ENCODE assay signal across 25 mouse cellular contexts in genomic region chr2:177535876-177536275, GRCm38 (mm10). TPM values are rescaled to one million over a fixed set of nuclear protein-coding genes. Genes with fewer than 3 reads are reported as not detected.
"Had no signal": no experiment of that assay in that cellular context is flagged by ENCODE, and none has a peak within 500 bp of the region (broad histone marks: within the 10 kb centered on the region; RNA-seq: fewer than 3 reads in every experiment).

No protein-coding gene starts in this region.

- H3K27me3 ChIP-seq: midbrain, embryonic 12.5 days; neural tube, embryonic 13.5 days; neural tube, embryonic 15.5 days had no signal

- H3K4me1 ChIP-seq: midbrain, embryonic 10.5 days; midbrain, embryonic 12.5 days; neural tube, embryonic 13.5 days; neural tube, embryonic 15.5 days had no signal

- H3K4me3 ChIP-seq: midbrain, embryonic 10.5 days; midbrain, embryonic 12.5 days; myocyte; neural tube, embryonic 13.5 days; neural tube, embryonic 15.5 days had no signal

- H3K27ac ChIP-seq: liver, embryonic 14.5 days; midbrain, embryonic 10.5 days; midbrain, embryonic 12.5 days; neural tube, embryonic 13.5 days; neural tube, embryonic 15.5 days had no signal

- DNase-seq: lung, adult 18-20 months; lung, embryonic 14.5 days; lung, postnatal 10 days; midbrain, embryonic 14.5 days; retina, postnatal 1 day; right cerebral cortex, adult 18-20 months; right cerebral cortex, postnatal 25 days; right cerebral cortex, postnatal 4 days; spleen, adult 18-20 months; thymus, adult 18-20 months; thymus, postnatal 36 days had no signal

- H3K36me3 ChIP-seq: midbrain, embryonic 10.5 days; midbrain, embryonic 12.5 days; neural tube, embryonic 13.5 days; neural tube, embryonic 15.5 days had no signal

RNA-seq across cellular contexts. Expression of gene Gm14403, which starts 37.9 kb away (rescaled TPM):
- polyA plus RNA-seq: small intestine, adult 2 months had no signal

RNA-seq across cellular contexts. Expression of gene Gm14406, which starts 42.1 kb away (rescaled TPM):
- total RNA-seq: megakaryocyte-erythroid progenitor cell, adult 5-6 weeks had no signal
- polyA plus RNA-seq: liver, embryonic 14.5 days; liver, embryonic 16.5 days; lung, embryonic 14.5 days; lung, embryonic 16.5 days; midbrain, embryonic 10.5 days; midbrain, embryonic 12.5 days; midbrain, embryonic 14.5 days; midbrain, embryonic 16.5 days; myocyte; neural tube, embryonic 11.5 days; neural tube, embryonic 13.5 days; neural tube, embryonic 15.5 days; small intestine, adult 2 months; stomach, embryonic 14.5 days; stomach, embryonic 16.5 days had no signal
